Mouse (Mus musculus) cerebellum, postnatal 36 days (tissue): ENCODE results near the gene Itih1.
A peak's percentile ranks its signal among the peaks of the same experiment; 100 is the strongest.

Experiments
- DNase-seq, 2 experiments: peaks; one replicate each; pipeline ENCODE4 v3.0.0; 2021 to 2022; ENCODE audit warnings: mixed read lengths in 2 of 2

Itih1 gene

GRCm38 (mm10) chr14:30903036-30903435 lies 40.1 kb downstream of the Itih1 start:
- DNase-seq, result no peak

- DNase-seq, result no peak
These were observed 40.5 kb downstream of the Itih1 start for GRCm38 (mm10) chr14:30902628-30903027.

GRCm38 (mm10) chr14:30899972-30900371 lies 43.1 kb downstream of the Itih1 start:
- DNase-seq, result no peak

GRCm38 (mm10) chr14:30888271-30888732 lies 54.8 kb downstream of the Itih1 start:
- DNase-seq, result peak; percentile 32 to 35

GRCm38 (mm10) chr14:30886204-30886603 lies 56.9 kb downstream of the Itih1 start, which contains the start of gene Itih4:
Itih4 (plus strand) TSS chr14:30886476.
- DNase-seq, result no peak

GRCm38 (mm10) chr14:30885298-30885697 lies 57.8 kb downstream of the Itih1 start:
- no peak for DNase-seq

- DNase-seq, result peak; percentile 31 to 42
These were observed 61.4 kb downstream of the Itih1 start for GRCm38 (mm10) chr14:30881718-30882108.

GRCm38 (mm10) chr14:30880811-30881717 lies 62.0 kb downstream of the Itih1 start:
- peak; percentile 74 to 76 for DNase-seq

GRCm38 (mm10) chr14:30880251-30880650 lies 62.8 kb downstream of the Itih1 start:
- no peak for DNase-seq

- no peak for DNase-seq
These were observed 63.3 kb downstream of the Itih1 start for GRCm38 (mm10) chr14:30879794-30880193.
